Comparison of ENCODE assay signal across 12 mouse cellular contexts in genomic region chr1:41892376-41892775, GRCm38 (mm10).
A peak's percentile ranks its signal among the peaks of the same experiment; 100 is the strongest.
DNase-seq lines count a peak whose midpoint lies in the region; ATAC-seq lines count a peak whose summit lies in the region.
"Had no signal": no experiment of that assay in that cellular context is flagged by ENCODE, and none has a peak within 500 bp of the region (broad histone marks: within the 10 kb centered on the region; RNA-seq: fewer than 3 reads in every experiment).

No protein-coding gene starts in this region.

- no peaks in the 10 kb centered on the region for H3K36me3 ChIP-seq in kidney, embryonic 14.5 days (ENCODE audit: control insufficient read depth, insufficient read depth, low read length)
- no peaks in the 10 kb centered on the region for H3K36me3 ChIP-seq in embryonic facial prominence, embryonic 10.5 days (replicated peaks)
- H3K36me3 ChIP-seq in forebrain, embryonic 11.5 days (ENCODE audit: control insufficient read depth, insufficient read depth, low read length) = no peaks in the 10 kb centered on the region
- no peaks in the 10 kb centered on the region for H3K36me3 ChIP-seq in midbrain, embryonic 11.5 days (ENCODE audit: control insufficient read depth, insufficient read depth, low read length)

- 26% methylated on average over 2 of the region's 2 CpGs for WGBS in kidney, embryonic 14.5 days
- 20% methylated on average over 2 of the region's 2 CpGs for WGBS in embryonic facial prominence, embryonic 10.5 days
- WGBS in forebrain, embryonic 11.5 days = 23% methylated on average over 2 of the region's 2 CpGs
- 47% methylated on average over 2 of the region's 2 CpGs for WGBS in midbrain, embryonic 11.5 days

- no peaks in the 10 kb centered on the region for H3K4me1 ChIP-seq in kidney, embryonic 14.5 days (ENCODE audit: control insufficient read depth, insufficient read depth, low read length)
- H3K4me1 ChIP-seq in embryonic facial prominence, embryonic 10.5 days = peaks cover 61% of the 10 kb centered on the region
- peaks cover 25% of the 10 kb centered on the region; the same call in 1 of the 2 replicates for H3K4me1 ChIP-seq in forebrain, embryonic 11.5 days (replicated peaks; ENCODE audit: control insufficient read depth, insufficient read depth, low read length)
- H3K4me1 ChIP-seq in midbrain, embryonic 11.5 days (ENCODE audit: control insufficient read depth, insufficient read depth, low read length) = peaks cover 34% of the 10 kb centered on the region

- peak; percentile 83; the same call in 1 of the 2 replicates for ATAC-seq in kidney, embryonic 14.5 days (ENCODE audit: low FRiP score, low TSS enrichment)
- ATAC-seq in forebrain, embryonic 11.5 days (replicated peaks; ENCODE audit: low FRiP score) = peak; percentile 55; the same call in 1 of the 2 replicates
- no peak for ATAC-seq in midbrain, embryonic 11.5 days (ENCODE audit: low FRiP score)

- H3K4me2 ChIP-seq in kidney, embryonic 14.5 days (replicated peaks; ENCODE audit: low read depth, low read length) = no peak overlapping the region
- no peak overlapping the region for H3K4me2 ChIP-seq in forebrain, embryonic 11.5 days (ENCODE audit: low read depth, low read length, severe bottlenecking)
- no peak overlapping the region for H3K4me2 ChIP-seq in midbrain, embryonic 11.5 days

- no peak overlapping the region for H3K27ac ChIP-seq in kidney, embryonic 14.5 days (ENCODE audit: low read depth, low read length)
- H3K27ac ChIP-seq in embryonic facial prominence, embryonic 10.5 days (replicated peaks) = peak overlapping the region; percentile 63
- H3K27ac ChIP-seq in forebrain, embryonic 11.5 days (ENCODE audit: low read depth, low read length) = peak overlapping the region; percentile 59
- no peak overlapping the region; the same call in 1 of the 2 replicates for H3K27ac ChIP-seq in midbrain, embryonic 11.5 days (ENCODE audit: low read depth, low read length)

- DNase-seq in kidney, adult 18-20 months = no peak
- DNase-seq in embryonic facial prominence, embryonic 10.5 days (ENCODE audit: low spot score) = peak; percentile 29
- no peak for DNase-seq in forebrain, embryonic 11.5 days (ENCODE audit: low spot score)
- DNase-seq in midbrain, embryonic 11.5 days (ENCODE audit: low spot score, missing footprints) = peak; percentile 89
- DNase-seq in urinary bladder, postnatal 4 days (ENCODE audit: low spot score in 2 of 2) = no peak
- DNase-seq in right cerebral cortex, postnatal 25 days = no peak
- DNase-seq: cerebellum, adult 8-10 months; heart, adult 18-20 months; thymus, postnatal 25 days had no signal

- H3K27me3 ChIP-seq in kidney, embryonic 14.5 days (ENCODE audit: control insufficient read depth, insufficient read depth, low read length) = no peaks in the 10 kb centered on the region
- H3K27me3 ChIP-seq in embryonic facial prominence, embryonic 10.5 days (replicated peaks; ENCODE audit: low read depth, poor library complexity, severe bottlenecking) = no peaks in the 10 kb centered on the region
- no peaks in the 10 kb centered on the region for H3K27me3 ChIP-seq in forebrain, embryonic 11.5 days (ENCODE audit: control insufficient read depth, insufficient read depth, low read length)
- H3K27me3 ChIP-seq in midbrain, embryonic 11.5 days (ENCODE audit: control insufficient read depth, insufficient read depth, low read length) = no peaks in the 10 kb centered on the region
- H3K27me3 ChIP-seq: CH12.LX had no signal

- H3K9ac ChIP-seq in kidney, embryonic 14.5 days (ENCODE audit: low read depth, low read length) = no peak overlapping the region
- H3K9ac ChIP-seq in forebrain, embryonic 11.5 days (ENCODE audit: low read length) = no peak overlapping the region
- no peak overlapping the region for H3K9ac ChIP-seq in midbrain, embryonic 11.5 days (ENCODE audit: low read length)

- H3K9me3 ChIP-seq in kidney, embryonic 14.5 days (ENCODE audit: control insufficient read depth, low read length) = no peaks in the 10 kb centered on the region
- no peaks in the 10 kb centered on the region for H3K9me3 ChIP-seq in embryonic facial prominence, embryonic 10.5 days
- no peaks in the 10 kb centered on the region for H3K9me3 ChIP-seq in forebrain, embryonic 11.5 days (ENCODE audit: control insufficient read depth, low read length)
- no peaks in the 10 kb centered on the region for H3K9me3 ChIP-seq in midbrain, embryonic 11.5 days (ENCODE audit: control insufficient read depth, low read length)

- no peak overlapping the region for H3K4me3 ChIP-seq in kidney, embryonic 14.5 days (ENCODE audit: low read length)
- H3K4me3 ChIP-seq in embryonic facial prominence, embryonic 10.5 days = no peak overlapping the region
- no peak overlapping the region for H3K4me3 ChIP-seq in forebrain, embryonic 11.5 days (ENCODE audit: low read depth, low read length)
- H3K4me3 ChIP-seq in midbrain, embryonic 11.5 days (ENCODE audit: low read depth, low read length) = no peak overlapping the region
- H3K4me3 ChIP-seq: myocyte had no signal

Comparison
In these comparisons a context has a peak if more than half of its experiments do, and no peak if none do; other contexts are left out.
1. H3K27ac ChIP-seq: peak in embryonic facial prominence, embryonic 10.5 days (single experiment) and forebrain, embryonic 11.5 days (single experiment); none in kidney, embryonic 14.5 days (single experiment) and midbrain, embryonic 11.5 days (single experiment).
2. DNase-seq: peak in embryonic facial prominence, embryonic 10.5 days (single experiment) and midbrain, embryonic 11.5 days (single experiment); none in kidney, adult 18-20 months (single experiment), forebrain, embryonic 11.5 days (single experiment), urinary bladder, postnatal 4 days (0 of 2) and right cerebral cortex, postnatal 25 days (single experiment).